8 mouse cellular contexts compared by ENCODE assay signal in genomic region chr8:20678418-20678817, GRCm38 (mm10).
DNase-seq lines count a peak whose midpoint lies in the region; TF ChIP-seq lines count a peak whose summit lies in the region.
"Not testable (repeated sequence)": the region's sequence is repeated elsewhere in the genome, so short reads cannot be mapped to it uniquely, and the experiment has no call there.

No protein-coding gene starts in this region.

- TF ChIP-seq CTCF in cerebellum, adult 2 months (IDR thresholded peaks at IDR 0.05; ENCODE audit: borderline replicate concordance, insufficient read depth, low read depth, low read length); gastrocnemius, adult 2 months (IDR thresholded peaks at IDR 0.05): not testable (repeated sequence)

- not testable (repeated sequence) for TF ChIP-seq POLR2A in cerebellum, adult 2 months (IDR thresholded peaks at IDR 0.05; ENCODE audit: borderline replicate concordance, insufficient read depth, low read length)

- H3K4me3 ChIP-seq in cerebellum, adult 2 months (replicated peaks; ENCODE audit: insufficient read depth, low read depth, low read length); gastrocnemius, adult 2 months: not testable (repeated sequence)

- not testable (repeated sequence) for H3K27me3 ChIP-seq in cerebellum, adult 2 months (ENCODE audit: control insufficient read depth, insufficient read depth, low read length)

- not testable (repeated sequence) for H3K4me1 ChIP-seq in cerebellum, adult 2 months (ENCODE audit: control insufficient read depth, insufficient read depth, low read length)

- DNase-seq in adrenal gland, postnatal 10 days: peak; percentile 0
- DNase-seq in cerebellum, adult 2 months: peak; percentile 3 to 43
- peak; percentile 9 for DNase-seq in gastrocnemius, adult 2 months
- peak; percentile 89 for DNase-seq in heart, adult 11 months
- DNase-seq in kidney, adult 11 months: peak; percentile 2
- peak; percentile 1 for DNase-seq in layer of hippocampus, adult 11-12 months (ENCODE audit: low spot score)
- peak; percentile 1 for DNase-seq in ovary, postnatal 36 days (ENCODE audit: low spot score)
- peak; percentile 1 for DNase-seq in thymus, postnatal 14 days

- H3K27ac ChIP-seq in cerebellum, adult 2 months (ENCODE audit: insufficient read depth, low read length); gastrocnemius, adult 2 months: not testable (repeated sequence)

- intact Hi-C loops in gastrocnemius, adult 2 months (cut with DNase I): not testable (repeated sequence)

Comparison
In these comparisons a context has a peak if more than half of its experiments do, and no peak if none do; other contexts are left out.
1. DNase-seq: peak in every context shown above with its lines; median percentile 89 in heart, adult 11 months; 23 in cerebellum, adult 2 months; 9 in gastrocnemius, adult 2 months; 2 in kidney, adult 11 months; 1 in layer of hippocampus, adult 11-12 months; 1 in ovary, postnatal 36 days; 1 in thymus, postnatal 14 days; 0 in adrenal gland, postnatal 10 days.